Mouse (Mus musculus) erythroblast, embryonic 14.5 days (primary cell): ENCODE results near the gene Nlrp6.

Experiments
- GATA1 ChIP-seq: IDR thresholded peaks from 2 replicates; pipeline ENCODE4 v1.6.1; 2012; ENCODE audit warnings: low read length, inconsistent platforms, mixed read lengths
- TAL1 ChIP-seq: IDR thresholded peaks from 3 replicates; pipeline ENCODE4 v1.6.1; 2012; ENCODE audit warnings: low read length, inconsistent platforms, mixed read lengths

DNA sequence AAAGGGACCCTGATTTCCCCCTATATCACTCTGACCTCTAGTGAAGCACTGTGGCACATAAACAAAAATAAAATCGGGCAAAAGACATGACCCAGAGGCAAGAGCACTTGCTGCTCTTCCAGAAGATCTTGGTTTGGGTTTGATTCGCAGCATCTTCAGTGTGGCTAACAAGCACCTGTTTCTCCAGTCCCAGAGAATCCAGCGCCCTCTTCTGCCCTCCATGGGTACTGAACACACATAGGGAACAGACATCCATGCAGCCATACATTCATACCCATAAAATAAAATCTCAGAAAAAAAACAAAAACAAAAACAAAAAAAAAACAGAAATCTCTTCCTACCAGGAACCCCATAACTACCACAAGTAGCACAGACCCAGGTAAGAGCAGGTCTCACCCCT, 17.7 kb downstream of the Nlrp6 start:
- TF ChIP-seq TAL1 (no peak), GATA1 (no peak)
